Mouse (Mus musculus) erythroblast, adult 5-6 weeks (primary cell): ENCODE data around the gene Npy. TPM values are rescaled to one million over a fixed set of nuclear protein-coding genes. Genes with fewer than 3 reads are reported as not detected.

Experiments
- ATAC-seq: replicated peaks from 2 replicates; pipeline ENCODE4 v1.8.0; 2016; ENCODE audit warnings: moderate number of reproducible peaks, mild to moderate bottlenecking, moderate TSS enrichment, inconsistent platforms; ENCODE audit not compliant: poor library complexity, low FRiP score, severe bottlenecking
- total RNA-seq, 2 experiments: library from RNA; stranded (forward) in 1 of 2; stranded (reverse) in 1 of 2; fragments of 150-400 nt in 1 of 2; fragments of 200-764, 138-1000 nt in 1 of 2; gene quantifications; 2 replicates each; pipeline versions ENCODE4 v1.2.3 to v1.2.4; 2015 to 2017; ENCODE audit warnings: low replicate concordance in 2 of 2

Npy gene
- not detected in 2 replicates for total RNA-seq (2015; ENCODE audit: low replicate concordance)
- total RNA-seq (2017; ENCODE audit: low replicate concordance), result not detected in 2 replicates

DNA sequence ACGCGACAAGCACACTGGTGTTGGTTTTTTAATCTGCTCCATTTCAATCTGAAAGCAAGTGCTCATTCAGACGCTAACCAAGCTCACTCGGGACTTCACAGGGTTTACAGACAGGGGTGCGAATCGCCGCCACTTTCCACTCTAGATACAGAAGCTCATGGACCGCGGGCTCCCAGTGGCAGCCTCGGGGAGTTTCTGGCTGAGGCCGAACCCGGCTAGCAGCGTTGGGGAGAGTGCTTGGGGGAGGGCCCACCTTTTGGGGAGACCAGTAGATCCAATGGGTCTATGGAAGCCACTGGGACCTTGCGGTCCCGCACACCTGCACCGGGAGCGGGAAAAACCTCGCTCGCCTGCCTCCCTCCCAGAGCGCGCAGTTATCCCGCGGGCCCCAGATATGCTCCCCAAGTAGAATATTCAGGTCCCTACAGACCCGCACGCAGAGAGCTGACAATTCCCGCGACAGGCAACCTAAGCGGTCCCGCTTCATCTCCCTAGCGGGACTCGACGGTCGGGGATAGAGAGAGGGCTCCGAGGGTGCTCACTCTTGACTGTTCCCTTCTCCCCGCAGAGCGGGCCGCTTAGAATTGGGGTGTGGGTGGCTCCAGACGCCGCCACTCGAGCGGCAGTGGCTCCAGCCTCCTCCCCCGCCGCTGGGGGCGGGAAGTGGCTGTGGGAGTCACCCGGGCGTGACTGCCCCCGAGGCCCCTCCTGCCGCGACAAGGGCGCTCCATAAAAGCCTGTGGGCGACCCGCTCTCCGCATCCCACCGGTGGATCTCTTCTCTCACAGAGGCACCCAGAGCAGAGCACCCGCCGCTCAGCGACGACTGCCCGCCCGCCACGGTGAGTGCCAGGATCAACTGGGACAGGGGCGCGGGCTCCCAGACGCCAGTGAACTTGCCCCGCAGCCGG lies at the start of gene Npy:
TSS of gene Npy (plus strand) at position 750 of the 910 bp plus-strand sequence.
- no peak for ATAC-seq

DNA sequence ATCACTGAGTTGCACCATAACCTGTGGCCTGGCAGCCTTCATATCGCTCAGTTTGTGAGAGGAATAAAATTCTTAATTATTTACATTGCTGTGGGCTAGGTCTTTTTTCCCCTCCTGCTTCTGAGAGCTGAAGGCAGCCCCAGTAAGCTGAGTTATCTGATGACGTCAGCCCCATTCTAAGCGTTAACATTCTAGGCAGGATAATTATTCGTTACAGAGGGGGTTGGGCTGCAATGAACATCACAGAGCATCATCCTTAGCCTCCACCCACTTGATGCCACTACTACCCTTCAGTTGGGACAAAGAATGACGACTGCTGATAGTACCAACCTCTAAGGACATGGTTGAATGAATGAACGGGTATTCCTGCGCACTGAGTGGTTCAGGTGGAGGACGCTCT lies 47.5 kb upstream of the Npy start:
- ATAC-seq, result no peak

DNA sequence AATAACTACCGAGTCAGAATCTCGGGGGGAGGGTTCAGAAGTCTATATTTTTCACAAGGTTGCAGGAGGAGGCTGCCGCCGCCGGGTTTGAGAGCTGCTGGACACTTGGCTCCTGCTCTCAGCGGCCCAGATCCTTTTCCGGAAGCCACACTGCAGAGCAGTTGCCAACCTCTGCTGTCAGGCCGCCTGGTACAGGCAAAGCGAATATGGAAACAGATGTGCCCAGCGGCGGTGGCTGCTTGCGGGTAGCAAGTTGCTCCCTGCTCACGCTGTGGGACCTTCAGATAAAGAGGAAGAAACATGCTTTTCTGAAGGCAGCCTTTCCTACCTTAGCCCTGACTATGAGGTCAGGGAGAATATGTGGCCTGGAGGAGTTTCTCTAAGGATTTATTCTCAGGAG lies 44.4 kb upstream of the Npy start:
- ATAC-seq, result no peak

DNA sequence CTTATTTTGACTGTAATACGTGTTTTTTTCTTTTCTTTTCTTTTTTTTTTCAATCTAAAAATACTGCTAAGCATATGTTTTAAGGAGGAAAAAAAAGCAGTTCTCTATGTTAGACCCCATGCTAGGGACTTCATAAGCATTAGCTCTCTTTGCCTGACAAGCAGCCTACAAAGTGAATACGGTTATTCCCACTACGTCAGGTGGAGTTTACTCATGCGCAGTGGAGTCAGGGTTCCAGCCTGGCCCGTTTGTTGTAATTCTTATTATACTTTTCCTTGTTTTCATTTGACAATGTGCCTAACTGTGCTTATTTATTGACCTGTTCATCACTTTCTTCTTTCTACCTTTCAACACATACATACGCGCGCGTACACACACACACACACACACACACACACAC lies 43.8 kb upstream of the Npy start:
- no peak for ATAC-seq

DNA sequence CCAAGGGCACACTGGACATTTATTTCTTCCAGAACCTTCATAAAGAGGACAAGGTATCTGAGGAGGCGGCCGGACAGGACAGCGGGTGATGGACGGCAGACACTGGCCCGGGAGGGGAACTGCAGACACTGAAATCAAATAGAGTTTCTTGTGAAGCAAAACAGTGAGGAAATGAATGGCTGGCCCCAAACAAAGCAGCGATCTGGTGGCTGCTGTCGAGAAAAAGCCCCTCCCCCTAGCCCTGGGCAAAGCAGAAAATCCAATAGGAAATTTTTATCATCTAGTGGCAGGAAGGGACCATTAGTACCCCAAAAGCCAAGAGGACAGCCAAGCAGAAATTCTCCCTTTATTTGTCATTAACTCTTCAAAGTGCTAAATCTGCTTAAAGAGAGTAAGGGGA lies 42.9 kb upstream of the Npy start:
- no peak for ATAC-seq

DNA sequence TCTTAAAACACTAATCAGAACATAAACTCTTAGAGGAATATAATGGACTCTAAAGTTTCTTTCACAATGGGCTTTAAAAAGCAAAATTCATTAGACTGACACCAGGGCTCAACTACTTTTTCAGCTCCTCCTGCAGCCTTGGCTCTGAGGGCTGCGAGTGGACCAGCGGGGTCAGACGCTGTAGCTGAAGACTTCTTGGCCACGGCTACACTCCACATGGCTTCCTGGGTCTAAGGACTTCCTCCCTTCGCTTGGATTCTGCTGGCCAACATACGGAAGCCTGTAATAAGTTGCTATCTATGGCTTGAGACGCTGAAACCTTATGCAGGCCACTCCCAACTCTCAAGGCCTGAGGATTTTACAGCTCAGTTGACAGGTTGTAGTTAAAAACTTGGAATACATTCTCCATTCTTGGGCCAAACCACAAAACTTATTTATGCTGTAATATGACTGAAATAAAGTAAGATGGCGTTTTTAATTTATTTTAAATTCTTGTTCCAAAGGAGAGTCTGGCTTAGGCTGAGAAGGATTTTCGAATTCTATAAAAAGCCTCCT lies 41.6 kb upstream of the Npy start:
- ATAC-seq, result no peak

DNA sequence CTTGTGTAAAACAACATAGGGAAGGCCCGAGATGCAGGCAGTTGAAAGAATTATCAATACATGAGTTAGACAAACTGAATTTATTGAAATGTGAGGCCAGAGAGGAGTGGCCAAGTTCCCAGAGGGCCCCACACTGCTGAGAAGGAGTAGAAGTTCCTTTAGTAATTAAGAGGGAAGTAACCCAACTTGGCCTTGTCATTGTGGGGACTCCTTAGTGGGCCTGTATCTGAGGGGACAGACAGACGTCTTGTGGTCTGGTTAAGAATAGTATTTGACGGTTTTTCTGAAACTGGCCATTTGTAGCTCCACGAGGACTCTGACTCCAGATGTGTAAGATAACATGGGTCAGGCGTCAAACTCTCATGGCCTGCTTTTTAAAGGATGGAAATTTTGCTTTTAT lies 40.7 kb upstream of the Npy start:
- ATAC-seq, result no peak

DNA sequence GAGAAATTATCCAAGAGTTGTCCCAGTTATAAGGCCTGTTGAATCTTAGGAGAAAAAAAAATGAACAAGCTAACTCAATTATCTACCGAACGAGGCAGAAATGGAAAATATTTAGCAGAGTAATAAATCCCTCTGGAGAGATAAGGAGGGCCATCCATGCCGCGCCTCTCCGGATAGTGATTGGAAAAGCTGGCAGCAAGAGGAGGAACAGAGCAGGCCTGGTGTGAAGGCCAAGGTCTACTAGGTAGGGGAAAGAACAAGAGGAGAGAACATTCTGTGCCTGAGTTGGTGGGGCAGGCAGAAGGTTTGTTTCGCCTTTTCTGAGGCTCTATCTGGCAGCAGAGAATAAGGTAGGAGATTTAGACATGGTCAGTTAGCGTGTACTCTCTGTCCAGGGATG lies 39.8 kb upstream of the Npy start:
- no peak for ATAC-seq

DNA sequence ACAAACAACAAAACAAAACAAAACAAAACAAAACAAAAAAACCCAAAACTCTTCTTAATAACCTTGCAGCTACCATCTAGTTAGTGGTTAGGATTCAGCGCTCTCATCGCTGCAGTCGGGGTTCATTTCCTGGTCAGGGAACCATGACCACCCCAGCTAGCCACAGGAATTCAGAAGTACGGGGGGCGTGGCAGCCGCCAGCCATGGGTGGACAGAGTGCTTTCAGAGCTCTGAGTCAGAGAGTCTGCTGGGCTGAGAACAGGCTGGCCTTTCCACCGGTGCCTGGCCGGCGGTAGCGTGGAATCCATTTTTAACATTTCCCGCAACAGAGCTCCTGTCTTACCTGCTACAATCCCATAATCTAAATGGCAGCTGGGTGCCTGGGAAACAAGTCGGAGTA lies 30.0 kb upstream of the Npy start:
- no peak for ATAC-seq

DNA sequence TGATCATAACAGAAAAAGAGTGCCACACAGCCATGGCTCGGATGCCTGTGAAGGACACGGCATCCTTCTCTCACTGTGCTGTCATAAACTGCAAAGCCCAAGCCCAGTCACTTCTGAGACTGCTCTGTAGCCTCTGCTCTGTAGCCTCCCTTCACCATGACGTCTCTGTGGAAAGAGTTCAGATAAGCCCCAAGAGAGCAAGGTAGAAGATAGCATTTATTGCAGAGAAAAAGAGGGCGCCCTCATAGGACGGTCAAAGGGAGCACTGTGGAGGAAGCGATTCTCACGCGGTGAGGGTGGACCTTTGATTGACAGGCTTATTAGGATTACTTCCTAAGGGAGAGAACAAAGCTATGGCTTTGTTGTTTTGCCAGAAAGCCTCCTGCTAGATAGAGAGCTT lies 18.4 kb upstream of the Npy start:
- no peak for ATAC-seq

DNA sequence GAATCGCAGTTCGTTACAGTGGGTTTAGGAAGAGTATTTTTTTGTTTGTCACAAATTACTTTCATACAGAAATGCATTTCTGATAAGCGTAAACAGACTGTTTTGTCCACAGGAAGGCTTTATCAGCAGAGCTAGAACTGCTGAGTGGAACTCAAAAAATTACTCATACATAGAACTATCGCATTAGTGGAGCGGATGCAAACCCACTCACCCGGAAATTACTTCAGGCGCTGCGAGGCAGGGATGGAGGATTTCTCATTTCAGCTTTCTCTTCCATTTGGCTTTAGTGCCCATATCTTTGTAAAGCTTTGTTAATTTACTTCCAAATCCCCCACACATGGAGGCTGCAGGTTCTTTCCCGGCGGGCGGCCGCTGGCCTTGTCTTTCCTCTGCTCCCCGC lies 14.4 kb upstream of the Npy start:
- no peak for ATAC-seq

DNA sequence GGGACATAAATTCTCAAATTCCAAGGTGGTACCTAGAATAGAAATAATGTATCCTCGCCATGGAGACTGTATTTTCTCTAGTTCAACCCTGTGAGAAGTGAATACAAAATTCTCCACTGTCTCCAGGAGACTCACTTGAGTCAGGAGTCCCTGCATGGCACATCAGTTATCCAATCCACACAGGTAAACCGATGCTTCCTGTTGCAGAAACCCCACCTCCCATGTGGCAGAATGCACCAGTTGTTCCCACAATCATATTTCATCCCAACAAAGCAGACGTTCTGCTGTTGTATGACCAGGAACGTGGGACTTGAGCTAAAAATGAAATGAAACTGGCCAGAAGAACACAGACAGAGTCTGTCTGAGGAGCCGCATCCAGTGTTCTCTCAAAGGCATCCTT lies 5.3 kb upstream of the Npy start:
- no peak for ATAC-seq

DNA sequence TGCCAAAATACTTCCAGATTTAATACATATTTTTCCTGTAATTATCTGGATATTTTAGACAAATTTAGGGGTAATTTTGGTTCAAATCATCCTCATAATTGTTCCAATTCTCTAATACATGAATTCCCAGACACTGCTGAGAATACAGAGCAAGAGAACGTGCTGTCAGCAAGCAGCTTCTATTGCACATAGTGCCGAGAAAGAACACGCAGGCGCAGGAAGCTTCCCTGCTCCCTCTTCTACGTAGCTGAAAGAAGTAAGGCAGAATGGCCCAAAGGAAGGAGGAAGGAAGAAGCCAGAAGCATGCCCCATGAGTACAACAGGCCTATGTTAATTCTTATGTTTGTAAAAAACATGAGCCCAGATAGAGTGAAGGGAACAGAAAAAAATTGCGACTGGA lies 4.9 kb upstream of the Npy start:
- no peak for ATAC-seq

DNA sequence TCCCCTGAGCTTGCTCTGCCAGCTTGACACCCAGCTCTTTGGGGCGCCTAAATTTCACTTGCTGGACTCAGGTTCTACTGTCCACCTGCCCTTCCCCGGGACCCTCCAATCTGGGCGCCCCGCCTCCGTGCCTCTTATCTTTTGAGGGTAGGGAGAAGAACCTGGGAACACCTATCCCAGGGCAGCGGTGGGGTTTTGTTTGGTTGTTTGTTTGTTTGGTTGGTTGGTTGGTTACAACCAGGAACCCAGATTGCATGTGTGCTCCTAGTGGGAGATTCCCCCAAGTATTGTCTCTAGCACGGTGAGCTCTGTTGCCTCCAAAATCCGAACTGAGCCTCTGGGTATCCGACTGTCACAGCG lies 341 bp downstream of the Npy start:
- no peak for ATAC-seq

DNA sequence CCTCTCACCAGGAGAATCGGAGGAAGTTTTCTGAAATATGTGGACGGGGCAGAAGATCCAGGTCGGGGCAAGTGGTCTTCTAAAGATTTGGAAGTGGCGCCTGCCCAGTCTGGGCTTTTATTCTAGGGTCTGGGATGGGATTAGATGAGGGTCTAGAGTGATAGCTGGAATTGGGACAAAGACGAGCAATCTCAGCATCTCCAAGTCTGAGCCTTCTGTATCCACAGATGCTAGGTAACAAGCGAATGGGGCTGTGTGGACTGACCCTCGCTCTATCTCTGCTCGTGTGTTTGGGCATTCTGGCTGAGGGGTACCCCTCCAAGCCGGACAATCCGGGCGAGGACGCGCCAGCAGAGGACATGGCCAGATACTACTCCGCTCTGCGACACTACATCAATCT lies 861 bp downstream of the Npy start:
- ATAC-seq, result no peak

DNA sequence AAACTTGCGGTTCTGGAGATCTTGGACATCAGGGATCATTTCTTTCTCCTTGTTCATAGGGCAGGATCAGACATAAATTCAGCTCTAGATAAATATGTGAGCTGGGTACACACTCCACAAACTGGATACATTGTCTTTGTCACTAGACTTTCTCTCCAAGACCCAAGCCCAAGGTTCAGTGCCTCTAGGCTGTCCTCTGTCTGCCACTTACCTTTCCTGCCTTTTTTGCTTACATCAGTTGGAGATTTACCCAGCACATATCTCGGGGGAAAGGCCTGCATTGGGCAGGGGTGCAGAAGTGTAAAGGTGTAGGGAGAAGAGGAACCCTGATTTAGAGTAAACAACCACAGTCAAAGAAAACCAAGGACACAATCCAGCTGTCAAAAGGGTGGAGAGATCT lies 1.3 kb downstream of the Npy start:
- ATAC-seq, result no peak

DNA sequence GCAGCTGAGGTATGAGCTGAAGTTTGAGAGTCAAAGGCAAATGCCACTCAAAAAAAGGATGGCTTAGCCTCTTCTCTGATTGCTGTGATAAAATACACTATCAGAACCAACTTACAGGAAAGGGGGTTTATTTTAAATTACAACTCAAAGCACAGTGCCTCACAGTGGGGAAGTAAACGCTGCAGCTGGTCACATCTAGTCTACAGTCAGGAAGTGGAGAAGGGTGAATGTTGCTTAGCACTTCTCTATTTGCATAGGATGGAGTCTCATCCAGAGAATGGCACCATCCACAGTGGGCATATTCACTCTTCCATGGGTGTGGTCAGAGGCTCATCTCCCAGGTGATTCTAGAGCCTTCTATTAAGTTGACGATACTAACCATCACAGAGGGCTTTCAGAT lies 9.1 kb downstream of the Npy start:
- ATAC-seq, result no peak

DNA sequence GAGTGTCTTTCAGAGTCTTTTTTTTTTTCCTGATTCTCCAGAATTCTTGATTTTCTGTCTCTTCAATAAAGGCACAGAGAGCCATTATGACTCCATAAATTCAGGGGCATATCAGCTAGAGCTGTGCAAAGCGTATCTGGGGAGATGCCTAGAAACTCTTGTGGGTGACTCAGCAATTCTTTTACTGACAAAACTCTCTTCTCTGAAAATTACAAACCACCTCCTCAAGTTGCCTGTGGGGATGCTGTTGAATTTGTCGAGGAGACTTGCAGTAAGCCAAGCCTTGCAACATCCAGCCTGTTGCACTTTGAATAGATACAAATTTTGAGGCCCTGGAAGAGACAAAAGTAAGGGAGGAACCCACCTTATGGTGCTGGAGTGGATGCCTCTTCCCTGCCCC lies 34.3 kb downstream of the Npy start:
- ATAC-seq, result no peak

DNA sequence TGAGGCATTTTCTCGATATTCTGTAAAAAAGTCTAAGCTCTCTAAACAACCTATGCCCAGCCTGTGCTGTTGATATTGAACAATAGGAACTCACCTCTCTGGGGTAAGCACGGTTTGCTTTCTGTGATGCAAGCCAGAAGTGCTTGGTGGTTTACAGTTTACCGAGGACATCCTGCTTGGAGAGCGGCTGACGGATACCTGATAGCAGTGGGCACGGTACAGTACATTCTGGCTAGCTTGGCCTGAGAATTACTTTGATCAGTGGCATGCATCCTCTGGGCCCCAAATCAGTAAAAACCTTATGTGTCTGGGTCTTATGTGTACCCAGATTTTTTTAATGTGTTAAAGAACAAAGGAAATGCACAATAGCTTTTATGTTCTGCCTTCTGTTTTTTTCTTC lies 45.1 kb downstream of the Npy start:
- no peak for ATAC-seq

DNA sequence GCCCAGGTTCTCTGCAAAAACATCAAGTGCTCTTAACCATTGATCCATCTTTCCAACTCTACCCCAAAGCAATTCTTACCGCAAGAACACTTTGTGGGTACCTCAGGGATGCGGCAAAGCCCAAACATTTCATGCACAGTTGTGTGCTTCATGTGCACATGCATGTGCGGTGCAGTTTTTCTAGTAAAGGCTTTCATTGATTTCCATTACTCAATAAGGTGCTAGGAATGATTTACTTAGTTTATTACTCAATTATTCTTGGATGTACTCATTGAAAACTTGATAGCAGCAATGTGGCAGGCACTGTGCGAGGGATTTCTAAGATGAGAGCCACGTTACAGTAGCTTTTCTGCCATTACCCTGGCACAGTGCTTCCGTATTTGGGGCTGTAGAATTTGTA lies 48.6 kb downstream of the Npy start:
- no peak for ATAC-seq

DNA sequence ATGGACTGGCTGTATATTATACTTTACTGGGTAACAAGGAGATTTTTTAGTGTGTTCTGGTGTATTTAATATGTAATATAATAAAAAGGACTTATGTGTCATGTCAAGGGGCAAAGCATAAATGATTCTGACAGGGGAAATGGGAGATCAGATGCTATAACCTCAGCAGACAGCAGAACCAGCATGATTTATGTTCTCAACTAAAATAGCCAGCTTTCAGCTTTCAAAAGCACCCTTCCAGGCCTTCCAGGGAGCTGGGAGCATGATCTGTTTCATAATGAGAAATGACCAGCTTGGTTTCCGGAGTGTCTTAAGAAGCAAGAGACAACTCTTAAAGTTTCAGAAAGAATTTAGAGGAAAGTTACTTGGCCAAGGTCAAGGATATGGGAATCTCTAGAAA lies 51.0 kb downstream of the Npy start:
- no peak for ATAC-seq

DNA sequence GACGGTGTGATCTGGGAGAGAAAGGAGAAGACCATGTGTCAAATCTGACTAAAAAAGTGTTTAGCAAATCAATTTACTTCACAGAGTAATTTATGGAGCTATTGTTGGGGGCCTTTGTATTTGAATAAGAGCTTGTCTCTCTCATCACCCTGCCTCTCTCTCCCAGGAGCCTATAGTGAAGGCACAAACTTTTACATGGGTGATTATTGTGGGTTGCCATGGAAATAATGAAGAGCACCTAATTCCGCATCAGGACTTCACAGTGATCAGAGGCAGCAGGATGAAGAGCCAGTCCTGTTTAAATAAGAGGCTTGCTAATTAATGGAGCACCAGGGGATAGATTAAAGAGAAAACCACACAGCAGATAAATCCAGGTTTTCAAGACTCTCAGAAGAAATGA lies 52.6 kb downstream of the Npy start:
- no peak for ATAC-seq
